Mouse (Mus musculus) common myeloid progenitor, adult 5-6 weeks (primary cell): ENCODE measurements around the gene Lrg1. TPM values are rescaled to one million over a fixed set of nuclear protein-coding genes. Genes with fewer than 3 reads are reported as not detected.
A peak's percentile ranks its signal among the peaks of the same experiment; 100 is the strongest.
"Not testable (repeated sequence)": the region's sequence is repeated elsewhere in the genome, so short reads cannot be mapped to it uniquely, and the experiment has no call there.

Source experiments
- ATAC-seq: replicated peaks from 2 replicates; pipeline ENCODE4 v1.8.0; 2016; ENCODE audit warnings: low read depth, mild to moderate bottlenecking, moderate TSS enrichment, inconsistent platforms; ENCODE audit not compliant: poor library complexity, severe bottlenecking
- total RNA-seq: library from RNA; stranded (forward); fragments of 200-1000, 187-1606 nt; gene quantifications from 2 replicates; pipeline ENCODE4 v1.2.3, GENCODE M21; 2017

The Lrg1 gene
- total RNA-seq, 1 experiment from 2014 or later, result 0.14 TPM

DNA sequence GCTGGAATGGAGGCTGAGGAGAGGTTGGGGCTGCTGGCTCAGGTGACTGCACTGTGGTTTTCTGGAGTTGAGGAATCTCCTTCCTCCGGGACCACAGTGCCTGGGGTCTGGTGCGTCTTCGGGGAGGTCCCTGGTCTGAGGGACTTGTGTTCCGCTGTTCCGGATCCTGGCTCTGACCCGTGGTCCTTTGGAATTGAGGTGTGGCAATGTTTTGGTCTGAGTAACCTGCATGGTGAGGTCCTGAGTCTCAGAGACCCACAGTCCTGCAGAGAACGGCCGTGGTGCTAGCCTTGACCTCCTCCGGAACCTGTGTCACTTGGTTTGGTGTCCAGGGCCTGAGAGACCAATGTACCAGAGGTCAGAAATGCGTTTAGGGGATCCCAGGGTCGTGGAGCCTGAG is 41.9 kb downstream of the Lrg1 start:
- no peak for ATAC-seq

DNA sequence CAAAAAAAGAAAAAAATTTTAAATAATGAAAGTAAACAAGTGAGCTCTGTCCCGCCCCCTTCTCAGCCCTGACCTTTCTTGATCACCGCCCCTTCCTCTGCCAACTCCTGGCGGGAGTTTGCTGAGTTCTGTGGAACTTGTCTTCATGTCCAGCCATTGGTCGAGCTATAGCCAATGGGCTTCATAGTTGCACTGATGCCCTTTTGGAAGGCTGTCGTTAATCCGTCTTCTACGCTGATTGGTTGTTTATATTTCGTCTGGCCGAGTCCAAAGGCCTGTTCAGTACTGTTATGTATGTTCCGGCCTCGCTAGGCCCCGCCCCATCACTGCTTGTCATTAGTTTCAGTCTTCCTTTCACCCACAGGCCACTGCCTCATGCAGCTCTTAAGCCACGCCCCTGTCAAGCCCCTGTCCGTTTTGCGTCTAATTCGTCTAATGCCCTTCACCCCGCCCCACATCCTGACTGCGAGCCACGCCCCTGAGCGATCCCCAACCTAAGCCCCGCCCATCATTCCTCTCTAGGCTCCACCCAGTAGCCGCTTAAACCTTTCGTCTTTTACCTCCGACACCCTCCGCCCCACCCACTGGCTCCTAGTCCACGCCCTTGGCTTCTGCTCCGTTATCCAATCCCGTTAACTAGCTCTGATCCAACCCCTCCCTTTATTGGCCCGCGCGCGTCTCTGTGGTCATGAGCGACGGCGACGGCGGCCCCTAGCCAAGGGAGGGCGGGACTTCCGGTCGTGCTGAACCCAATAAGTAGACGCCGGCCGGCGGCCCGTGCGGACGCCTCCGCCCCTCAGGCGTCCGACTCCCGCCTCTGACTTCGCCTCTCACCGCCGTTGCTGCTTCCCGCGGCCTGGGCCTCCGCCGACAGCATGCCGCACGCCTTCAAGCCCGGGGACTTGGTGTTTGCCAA is 42.7 kb downstream of the Lrg1 start, which contains the start of gene Hdgfl2:
Gene Hdgfl2, plus strand, starts transcription at position 755 of the 916 bp plus-strand sequence.
- ATAC-seq, result peak; percentile 75

DNA sequence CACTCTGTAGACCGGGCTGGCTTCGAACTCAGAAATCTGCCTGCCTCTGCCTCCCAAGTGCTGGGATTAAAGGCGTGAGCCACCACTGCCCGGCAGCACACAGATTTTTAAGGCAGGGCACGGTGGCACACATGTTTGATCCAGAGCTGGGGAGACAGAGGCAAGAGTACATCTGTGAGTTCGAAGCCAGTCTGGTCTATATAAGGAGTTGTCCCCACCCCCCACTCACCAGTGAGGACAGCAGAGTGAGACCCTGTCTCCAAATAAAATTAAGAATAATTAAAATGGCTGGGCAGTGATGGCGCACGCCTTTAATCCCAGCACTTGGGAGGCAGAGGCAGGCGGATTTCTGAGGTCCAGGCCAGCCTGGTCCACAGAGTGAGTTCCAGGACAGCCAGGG is 43.4 kb downstream of the Lrg1 start:
- ATAC-seq, result not testable (repeated sequence)

DNA sequence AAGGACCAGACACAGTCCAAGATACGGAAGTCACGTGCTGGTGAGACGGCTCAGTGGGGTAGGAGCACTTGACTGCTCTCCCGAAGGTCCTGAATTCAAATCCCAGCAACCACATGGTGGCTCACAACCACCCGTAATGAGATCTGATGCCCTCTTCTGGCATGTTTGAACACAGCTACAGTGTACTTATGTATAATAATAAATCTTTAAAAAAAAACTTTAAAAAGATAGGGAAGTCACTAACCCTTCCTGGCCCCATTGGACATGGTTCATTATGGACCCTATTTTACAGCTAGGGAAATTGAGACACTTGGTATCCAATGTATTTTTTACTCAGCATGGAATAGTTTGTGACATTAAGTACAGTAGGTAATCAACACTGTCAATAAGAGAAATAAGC is 44.3 kb downstream of the Lrg1 start:
- no peak for ATAC-seq

DNA sequence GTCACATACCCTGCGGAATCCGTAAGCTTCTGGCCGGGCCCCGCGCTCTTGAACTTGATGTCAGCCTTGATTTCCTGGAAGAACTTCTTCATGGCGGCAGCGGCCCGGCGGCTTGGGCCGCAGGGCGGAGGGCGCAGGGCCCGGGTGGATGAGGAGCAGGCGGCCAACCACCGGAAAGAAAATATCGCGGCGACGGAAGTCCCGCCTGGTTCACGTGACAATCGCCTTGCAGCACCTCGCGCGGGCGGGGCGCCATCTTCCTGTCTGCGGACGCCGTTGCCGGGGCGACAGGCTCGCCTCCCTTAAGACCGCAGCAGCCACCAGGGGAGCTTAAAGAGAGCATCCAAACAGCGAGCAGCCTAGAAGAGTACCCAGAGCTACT is 47.0 kb downstream of the Lrg1 start, which contains the start of gene Ubxn6:
Gene Ubxn6, minus strand, starts transcription at position 202 of the 382 bp plus-strand sequence.
- peak; percentile 45 for ATAC-seq

DNA sequence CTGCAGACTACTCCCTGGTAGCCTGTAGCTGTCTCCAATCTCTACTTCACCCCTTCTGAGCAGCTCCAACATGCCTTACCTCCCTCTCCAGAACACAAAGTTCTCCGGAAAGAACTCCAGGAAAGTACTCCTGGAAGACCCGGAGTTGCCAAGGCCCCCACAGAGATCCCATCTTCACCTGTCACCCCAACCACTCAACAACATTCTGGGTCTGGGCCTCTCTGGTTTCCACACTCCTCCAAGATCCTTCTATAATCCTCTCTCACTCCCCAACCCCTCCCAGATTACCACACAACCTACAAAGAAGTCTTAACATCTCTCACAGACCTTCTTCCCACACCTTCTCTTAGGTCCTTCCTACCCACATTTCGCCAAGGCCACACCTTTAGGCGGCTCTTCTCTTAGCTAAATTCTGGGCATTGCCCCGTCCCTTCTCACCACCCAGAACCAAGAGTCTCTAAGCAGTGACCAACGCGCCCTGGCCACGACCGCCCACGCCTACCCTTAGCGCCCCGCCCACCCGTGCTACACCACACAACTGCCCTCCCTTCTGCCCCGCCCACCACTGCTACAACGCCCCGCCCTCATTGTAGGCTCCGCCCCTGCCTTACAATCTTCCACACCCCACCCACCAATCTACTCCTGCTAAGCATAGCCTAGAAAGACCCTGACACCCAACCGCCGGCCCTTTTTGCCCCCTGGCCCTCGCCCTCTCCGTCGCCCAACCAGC is 47.5 kb downstream of the Lrg1 start:
- ATAC-seq, result peak; percentile 44

DNA sequence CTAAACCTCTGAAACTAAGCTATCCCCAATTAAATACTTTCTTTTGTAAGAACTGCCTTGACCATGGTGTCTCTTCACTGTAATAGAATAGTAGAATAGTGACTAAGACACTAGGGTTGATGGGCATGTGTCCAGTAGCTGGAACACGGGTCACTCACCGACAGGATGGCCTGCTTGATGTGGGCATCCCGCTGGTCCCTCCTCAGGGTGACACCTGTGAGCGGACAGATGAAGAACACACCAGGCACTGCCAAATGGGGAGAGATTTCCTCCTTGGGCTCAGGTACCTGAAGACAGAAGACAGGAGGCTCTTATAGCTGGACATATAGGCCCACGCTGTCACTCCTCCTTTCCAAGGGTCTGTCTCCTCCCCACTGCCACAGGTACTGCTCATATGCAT is 49.6 kb downstream of the Lrg1 start:
- ATAC-seq, result no peak

DNA sequence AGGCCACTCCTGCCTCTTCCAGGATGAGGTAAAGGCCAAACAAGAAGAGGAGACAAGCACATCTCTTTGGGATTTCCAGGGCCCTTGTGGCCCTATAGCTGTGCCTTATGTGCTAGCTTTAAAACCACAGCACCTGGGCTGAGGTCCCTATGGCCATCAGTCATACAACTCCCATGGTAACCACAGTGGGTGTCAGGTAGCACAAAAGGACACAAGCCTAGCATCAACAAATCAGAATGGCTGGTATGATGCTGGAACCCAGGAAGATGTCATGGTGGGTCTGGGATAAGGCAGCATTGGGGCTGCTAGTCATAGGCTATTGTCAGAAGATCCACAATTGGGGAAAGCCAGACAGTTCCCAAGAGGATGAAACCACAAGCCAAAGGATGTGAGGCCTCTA is 50.7 kb downstream of the Lrg1 start:
- ATAC-seq, result no peak

Other genes with a start within 250 kb of the Lrg1 start
- gene Zfp119a, start 243.1 kb downstream of the Lrg1 start, total RNA-seq, result 7.2 and 10.3 TPM in 2 replicates
- 13.5 and 22.5 TPM in 2 replicates for gene Zfp959, start 229.9 kb downstream of the Lrg1 start, total RNA-seq
- 3.2 and 3.4 TPM in 2 replicates for gene Zfp119b, start 172.5 kb downstream of the Lrg1 start, total RNA-seq
- 7.8 and 9.0 TPM in 2 replicates for gene Ebi3, start 169.4 kb downstream of the Lrg1 start, total RNA-seq
- gene Yju2, start 162.9 kb downstream of the Lrg1 start, total RNA-seq, result 23.9 and 28.4 TPM in 2 replicates
- gene Shd, start 151.5 kb downstream of the Lrg1 start, total RNA-seq, result not detected in 2 replicates
- gene Fsd1, start 135.5 kb downstream of the Lrg1 start, total RNA-seq, result not detected in 2 replicates
- 0.53 TPM in 1 of 2 replicates, not detected in the other for gene Stap2, start 116.4 kb downstream of the Lrg1 start, total RNA-seq
- 33.4 and 70.7 TPM in 2 replicates for gene Mpnd, start 116.3 kb downstream of the Lrg1 start, total RNA-seq
- gene Sh3gl1, start 85.4 kb downstream of the Lrg1 start, total RNA-seq, result 27.9 and 30.1 TPM in 2 replicates
- gene Chaf1a, start 81.6 kb downstream of the Lrg1 start, total RNA-seq, result 33.6 and 35.6 TPM in 2 replicates
- gene Ubxn6, start 47.0 kb downstream of the Lrg1 start, total RNA-seq, result 20.0 and 28.2 TPM in 2 replicates
- 70.4 and 79.9 TPM in 2 replicates for gene Hdgfl2, start 42.4 kb downstream of the Lrg1 start, total RNA-seq
- not detected in 2 replicates for gene Plin4, start 12.2 kb downstream of the Lrg1 start, total RNA-seq
- not detected in 2 replicates for gene Plin5, start 4.4 kb downstream of the Lrg1 start, total RNA-seq
- gene Sema6b, start 18.3 kb upstream of the Lrg1 start, total RNA-seq, result 2.8 TPM in 2 replicates
- 3.2 and 3.7 TPM in 2 replicates for gene Tnfaip8l1, start 40.5 kb upstream of the Lrg1 start, total RNA-seq
- gene Mydgf, start 61.9 kb upstream of the Lrg1 start, total RNA-seq, result 28.4 and 33.3 TPM in 2 replicates
- 13.8 and 14.1 TPM in 2 replicates for gene Dpp9, start 96.9 kb upstream of the Lrg1 start, total RNA-seq
- gene Fem1a, start 134.8 kb upstream of the Lrg1 start, total RNA-seq, result 15.1 and 17.1 TPM in 2 replicates
- gene Ticam1, start 154.8 kb upstream of the Lrg1 start, total RNA-seq, result 4.1 and 4.6 TPM in 2 replicates
- gene Plin3, start 170.9 kb upstream of the Lrg1 start, total RNA-seq, result 8.7 and 11.6 TPM in 2 replicates
- gene Arrdc5, start 178.3 kb upstream of the Lrg1 start, total RNA-seq, result not detected in 2 replicates
- 142 and 165 TPM in 2 replicates for gene Uhrf1, start 181.3 kb upstream of the Lrg1 start, total RNA-seq
- 7.2 and 17.0 TPM in 2 replicates for gene Kdm4b, start 204.1 kb upstream of the Lrg1 start, total RNA-seq